In the genomic region with DNA sequence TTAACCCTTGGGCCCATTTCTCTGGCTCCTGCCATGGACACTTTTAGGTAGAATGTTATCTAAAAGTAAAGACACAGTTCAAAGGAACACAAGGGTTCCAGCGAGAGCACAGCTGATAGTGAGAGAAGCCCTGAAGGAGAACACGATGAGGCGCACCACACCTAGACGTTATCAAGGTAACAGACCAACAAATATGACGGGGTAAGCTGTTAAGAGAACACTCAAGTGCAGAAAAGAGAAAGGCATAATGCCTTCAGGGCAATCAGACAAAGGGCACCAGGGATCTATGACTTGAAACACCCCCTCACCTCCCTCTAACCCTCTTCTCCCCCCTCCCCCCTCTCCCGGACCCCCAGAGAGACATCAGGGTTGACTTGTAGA, we compare ENCODE assay signal across 1 mouse cellular context.
TF ChIP-seq lines count a peak whose summit lies in the region.

No protein-coding gene starts in this region.

TF ChIP-seq in MEL, 35 proteins besides CTCF, POLR2A, EP300 and RAD21:
- TF ChIP-seq ELF1 (IDR thresholded peaks at IDR 0.05; ENCODE audit: low read depth, low read length), result no peak
- TF ChIP-seq TCF12 (IDR thresholded peaks at IDR 0.05; ENCODE audit: low read depth, low read length), result peak; percentile 23; the same call in 1 of the 2 replicates
- no peak for TF ChIP-seq MYC (IDR thresholded peaks at IDR 0.05; ENCODE audit: low read depth, low read length)
- TF ChIP-seq NELFE (IDR thresholded peaks at IDR 0.05; ENCODE audit: low read depth, low read length), result no peak
- no peak for TF ChIP-seq BHLHE40 (IDR thresholded peaks at IDR 0.05; ENCODE audit: borderline replicate concordance, low read depth, low read length)
- TF ChIP-seq SIN3A (IDR thresholded peaks at IDR 0.05; ENCODE audit: low read length), result no peak; the same call in 1 of the 2 replicates
- no peak for TF ChIP-seq UBTF (IDR thresholded peaks at IDR 0.05; ENCODE audit: borderline replicate concordance, insufficient read depth, low read depth, low read length)
- TF ChIP-seq MYB (IDR thresholded peaks at IDR 0.05; ENCODE audit: low read depth, low read length), result no peak
- no peak for TF ChIP-seq MAZ (IDR thresholded peaks at IDR 0.05; ENCODE audit: low read depth, low read length)
- peak; percentile 61 for TF ChIP-seq GATA1 (IDR thresholded peaks at IDR 0.05; ENCODE audit: low read depth, low read length)
- 0 out of 2 replicates have a peak, but pooled peaks have one; percentile 13 for TF ChIP-seq MAX (IDR thresholded peaks at IDR 0.05; ENCODE audit: low read length)
- TF ChIP-seq ETS1 (IDR thresholded peaks at IDR 0.05; ENCODE audit: low read depth, low read length), result peak; percentile 62
- TF ChIP-seq JUND (IDR thresholded peaks at IDR 0.05; ENCODE audit: low read depth, low read length), result no peak
- no peak for TF ChIP-seq SMC3 (IDR thresholded peaks at IDR 0.05; ENCODE audit: low read depth, low read length)
TF ChIP-seq in MEL: peak in this region for 4.
